Mouse (Mus musculus) right cerebral cortex, postnatal 25 days (tissue): ENCODE measurements around the gene Defb22.
A peak's percentile ranks its signal among the peaks of the same experiment; 100 is the strongest.

Source experiments
- DNase-seq: peaks from one replicate; pipeline ENCODE4 v3.0.0; 2022

The Defb22 gene

DNA sequence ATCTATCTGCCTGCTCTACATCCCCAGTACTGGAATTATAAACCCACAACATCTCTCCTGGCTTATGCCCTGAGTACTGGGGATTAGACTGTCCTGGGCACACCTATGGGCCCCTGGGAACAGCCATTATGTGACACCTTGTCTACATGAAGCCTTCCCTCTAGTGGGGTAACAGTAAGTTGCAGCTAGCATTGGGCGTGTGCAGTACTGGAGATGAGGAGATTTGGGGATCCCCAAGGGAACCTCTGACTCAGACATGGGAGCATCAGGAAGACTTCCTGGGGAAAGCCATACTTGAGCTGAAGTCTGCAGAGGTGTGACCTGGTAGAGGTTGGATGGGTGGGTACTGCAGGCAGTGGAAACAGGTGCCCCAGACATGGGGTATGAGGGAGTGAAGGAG, 51.0 kb downstream of the Defb22 start:
- DNase-seq, result no peak

GRCm38 (mm10) chr2:152436983-152437860, 52.7 kb downstream of the Defb22 start:
- peak; percentile 85 for DNase-seq

DNA sequence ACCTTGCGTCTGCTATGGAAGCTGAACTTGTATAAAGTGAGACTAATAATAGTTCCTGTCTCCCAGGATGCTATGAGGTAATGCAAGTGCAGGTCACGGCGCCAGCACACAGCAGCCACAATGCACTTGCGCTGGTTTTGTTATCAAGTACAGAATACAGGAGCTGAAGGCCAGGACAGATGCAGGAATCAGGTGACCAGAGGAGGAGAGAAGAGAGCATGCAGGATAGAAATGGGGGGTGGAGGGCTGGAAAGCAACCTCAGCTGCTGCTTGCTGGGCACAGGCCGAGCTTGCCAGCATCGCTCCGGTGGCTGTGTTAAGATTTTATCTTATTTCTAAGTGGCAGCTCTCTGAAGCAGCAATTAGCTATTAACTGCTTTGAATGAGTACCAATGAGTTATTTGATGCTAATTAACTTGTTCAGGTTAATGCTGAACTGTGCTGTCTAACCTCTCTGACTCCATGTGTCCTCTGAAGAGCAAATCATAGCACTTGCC, 53.5 kb downstream of the Defb22 start:
- DNase-seq, result no peak
